Mouse (Mus musculus) frontal cortex, postnatal 14 days (tissue): ENCODE results near the gene Socs2.

ENCODE experiments used
- DNase-seq, 2 experiments: peaks; one replicate each; pipeline ENCODE4 v3.0.0; 2022; ENCODE audit warnings: low spot score in 2 of 2

The Socs2 gene

DNA sequence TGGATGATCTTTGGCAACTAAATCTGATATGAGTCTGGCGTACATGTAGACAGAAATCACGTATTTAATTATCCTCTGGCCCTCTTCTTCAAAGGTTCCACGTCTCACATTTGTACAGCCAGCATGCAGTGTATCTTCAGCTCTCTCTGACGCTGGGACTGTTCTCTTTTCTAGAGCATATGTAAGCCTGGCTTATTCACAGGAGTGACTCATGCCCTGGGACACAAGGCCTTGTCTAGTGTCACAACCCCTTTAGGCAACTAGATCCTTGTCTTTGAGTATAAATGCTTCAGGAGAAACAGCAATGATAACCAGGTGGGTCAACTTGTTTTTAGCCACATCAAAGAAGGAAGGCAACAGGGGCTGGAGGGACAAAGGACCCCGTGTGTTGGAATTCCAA, 5.7 kb upstream of the Socs2 start:
- DNase-seq, result no peak

GRCm38 (mm10) chr10:95420284-95420683, 3.3 kb upstream of the Socs2 start:
- no peak for DNase-seq

DNA sequence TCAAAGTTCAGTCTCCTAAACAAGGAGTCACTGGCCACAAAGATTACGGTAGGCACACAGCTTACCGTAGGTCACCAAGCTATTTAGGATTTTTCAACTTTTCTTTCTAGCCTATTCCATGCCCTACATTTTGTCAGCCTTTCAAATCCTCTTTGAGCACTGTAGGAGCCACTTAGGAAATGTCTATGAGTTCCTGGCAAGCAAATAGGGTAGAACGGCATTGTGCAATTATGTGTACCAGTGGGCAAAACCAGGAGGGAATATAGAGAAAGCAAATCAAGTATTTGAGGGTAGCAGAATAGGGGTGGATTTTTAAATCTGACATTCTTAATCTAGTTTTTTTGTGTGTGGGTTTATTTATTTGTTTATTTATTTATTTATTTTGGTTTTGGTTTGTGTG, 2.7 kb upstream of the Socs2 start:
- DNase-seq, result no peak

- no peak for DNase-seq
Observed at GRCm38 (mm10) chr10:95418631-95419030, 1.7 kb upstream of the Socs2 start.

- DNase-seq, result peak in 1 of 2 experiments; percentile 54
Observed at GRCm38 (mm10) chr10:95417496-95418236, 686 bp upstream of the Socs2 start.

GRCm38 (mm10) chr10:95416361-95416684, 657 bp downstream of the Socs2 start:
- DNase-seq, result no peak

DNA sequence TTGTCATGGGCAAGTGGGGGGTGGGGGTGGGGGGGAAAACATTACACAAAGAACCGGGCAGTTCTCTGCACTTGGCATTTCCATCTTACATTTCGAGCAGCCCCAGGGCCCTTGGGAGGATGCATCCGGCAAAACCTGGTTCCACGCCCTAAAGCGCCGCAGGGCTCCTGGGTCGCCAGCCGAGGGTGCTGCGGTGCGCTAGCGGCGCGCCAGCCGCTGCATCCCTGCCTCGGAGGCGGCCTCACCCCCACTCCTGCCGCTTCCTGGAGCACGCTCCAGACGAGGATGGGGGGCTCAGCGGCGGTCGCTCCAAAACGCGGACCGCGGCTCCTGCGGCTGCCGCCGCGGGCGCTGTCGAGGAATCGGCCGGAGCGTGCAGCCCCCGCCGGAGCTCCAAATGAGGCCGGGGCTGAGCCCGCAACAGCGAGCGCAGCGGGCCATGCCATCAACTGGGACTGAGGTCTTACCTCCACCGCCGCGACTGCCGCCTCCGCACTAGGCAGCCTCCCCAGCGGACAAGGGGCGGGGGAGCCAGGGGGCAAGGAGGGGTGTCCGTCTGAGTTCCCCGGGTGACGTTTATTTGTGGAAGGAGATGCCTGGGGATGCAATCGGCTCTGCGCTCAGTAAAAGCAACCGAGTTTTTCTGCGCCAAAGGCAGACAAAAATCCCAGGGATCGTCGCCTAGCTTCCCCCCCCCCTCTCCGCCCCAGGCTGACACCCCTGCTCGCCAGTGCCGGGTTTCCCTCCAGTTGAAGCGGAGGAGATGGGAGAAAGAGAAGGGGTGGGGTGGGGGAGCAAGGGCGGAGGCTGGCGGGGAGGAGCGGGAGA, 1.2 kb downstream of the Socs2 start:
- peak in 1 of 2 experiments; percentile 44 for DNase-seq

GRCm38 (mm10) chr10:95415159-95415532, 1.8 kb downstream of the Socs2 start:
- DNase-seq, result no peak

DNA sequence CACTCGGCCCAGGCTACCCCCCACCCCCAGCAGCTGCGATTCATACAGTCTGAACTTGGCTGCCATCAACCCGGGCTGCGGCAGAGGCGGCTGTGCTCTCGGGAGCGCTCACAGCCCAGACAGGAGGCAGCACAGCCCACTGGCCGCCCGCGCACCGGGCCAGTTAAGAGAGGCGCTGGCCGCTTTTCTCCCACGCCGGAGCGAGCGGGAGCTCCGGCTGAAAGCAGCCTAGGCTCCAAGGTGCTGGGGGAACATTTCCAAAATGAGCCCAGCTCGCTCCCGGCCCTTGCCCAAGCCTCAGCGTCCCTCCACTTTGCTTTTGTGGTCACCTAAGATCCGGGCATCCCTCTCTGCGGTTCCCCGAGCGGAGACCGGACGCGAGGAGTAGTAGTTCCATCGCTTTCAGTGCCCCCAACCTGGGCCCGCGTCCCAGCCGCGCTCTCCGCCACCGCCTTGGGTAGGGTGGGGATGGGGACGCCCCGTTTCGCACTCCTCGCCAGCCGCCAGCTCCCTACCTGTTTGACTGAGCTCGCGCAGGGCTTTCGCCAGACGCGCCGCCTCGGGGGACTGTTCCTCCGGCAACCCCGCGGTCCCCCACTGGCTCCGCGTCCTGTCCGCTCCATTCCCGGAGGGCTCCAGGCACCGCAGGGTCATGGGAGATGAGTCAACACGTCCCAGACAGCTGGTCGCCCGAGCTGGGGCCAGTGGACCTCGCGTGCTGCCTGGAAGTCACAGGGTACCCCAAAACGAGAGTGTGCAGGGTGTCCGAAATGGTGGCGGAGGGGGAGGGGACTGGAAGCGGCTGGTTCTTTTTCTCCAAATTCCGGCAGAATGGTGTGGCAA, 2.4 kb downstream of the Socs2 start:
- DNase-seq, result peak in 1 of 2 experiments; percentile 18

- DNase-seq, result no peak
Observed at GRCm38 (mm10) chr10:95411139-95411538, 5.8 kb downstream of the Socs2 start.

GRCm38 (mm10) chr10:95410709-95411108, 6.3 kb downstream of the Socs2 start:
- DNase-seq, result no peak

GRCm38 (mm10) chr10:95410209-95410608, 6.8 kb downstream of the Socs2 start:
- no peak for DNase-seq

GRCm38 (mm10) chr10:95409149-95409548, 7.8 kb downstream of the Socs2 start:
- DNase-seq, result no peak

DNA sequence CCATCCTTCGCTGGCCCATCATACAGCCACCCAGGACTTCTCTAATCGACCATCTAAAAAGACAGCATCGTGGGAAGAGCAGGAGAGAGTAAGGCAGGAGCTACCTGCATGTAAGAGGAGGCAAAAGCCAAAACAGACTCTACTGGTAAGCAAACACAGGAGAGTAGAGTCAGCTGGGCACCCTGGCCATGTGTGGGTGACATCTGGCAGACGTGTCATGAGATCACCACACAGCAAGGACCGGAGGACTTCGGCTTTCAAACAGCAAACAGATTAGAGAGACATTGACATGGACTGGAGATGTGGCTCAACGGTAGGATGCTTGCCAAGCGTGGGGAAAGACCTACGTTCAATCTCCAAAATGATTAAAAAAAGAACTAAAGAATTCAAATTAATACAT, 8.5 kb downstream of the Socs2 start:
- DNase-seq, result no peak

DNA sequence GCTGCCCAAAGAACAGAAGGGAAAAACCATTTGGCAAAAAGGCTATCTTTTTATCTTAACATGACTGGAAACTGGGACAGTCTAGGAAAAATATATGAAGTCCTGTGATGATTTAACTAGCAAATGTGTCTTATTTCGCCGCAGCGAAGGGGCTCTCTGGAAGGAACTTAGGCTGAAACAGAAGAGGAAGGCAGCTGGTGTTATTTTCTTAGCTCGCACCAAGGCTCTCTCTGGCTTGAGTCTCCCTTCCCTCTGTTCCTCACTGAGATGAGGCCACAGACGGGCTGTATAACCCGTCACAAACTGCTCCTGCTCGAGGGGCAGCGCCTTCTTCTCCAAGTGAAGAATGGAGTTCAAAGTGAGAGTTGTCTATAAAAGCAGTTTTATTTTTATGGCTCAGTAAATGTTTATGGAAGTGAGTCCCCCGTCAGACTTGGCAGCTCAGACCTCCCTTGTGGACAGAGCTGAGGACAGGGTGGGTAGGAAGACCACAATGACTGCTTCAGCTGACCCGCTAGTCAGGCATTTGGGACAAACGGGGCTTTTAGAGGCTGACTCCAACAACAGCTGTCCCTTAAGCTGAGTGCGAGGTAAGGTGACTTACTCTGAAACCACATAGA, 9.3 kb downstream of the Socs2 start:
- DNase-seq, result no peak

DNA sequence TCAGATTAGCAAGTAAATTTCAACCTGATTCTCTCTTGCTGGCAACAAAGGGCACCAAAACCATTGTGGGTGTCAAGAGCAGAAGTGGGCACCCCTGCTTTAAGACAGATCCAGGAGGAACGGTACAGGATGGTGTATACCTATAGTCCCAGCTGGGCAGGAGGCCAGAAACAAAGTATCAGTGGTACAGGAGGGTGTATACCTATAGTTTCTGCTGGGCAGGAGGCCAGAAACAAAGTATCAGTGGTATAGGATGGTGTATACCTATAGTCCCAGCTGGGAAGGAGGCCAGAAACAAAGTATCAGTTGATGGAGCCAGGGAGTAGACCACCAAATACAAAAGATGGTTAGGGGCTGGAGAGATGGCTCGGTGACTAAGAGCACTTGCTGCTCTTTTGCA, 12.2 kb downstream of the Socs2 start:
- DNase-seq, result no peak

GRCm38 (mm10) chr10:95399689-95400354, 17.2 kb downstream of the Socs2 start:
- no peak for DNase-seq

DNA sequence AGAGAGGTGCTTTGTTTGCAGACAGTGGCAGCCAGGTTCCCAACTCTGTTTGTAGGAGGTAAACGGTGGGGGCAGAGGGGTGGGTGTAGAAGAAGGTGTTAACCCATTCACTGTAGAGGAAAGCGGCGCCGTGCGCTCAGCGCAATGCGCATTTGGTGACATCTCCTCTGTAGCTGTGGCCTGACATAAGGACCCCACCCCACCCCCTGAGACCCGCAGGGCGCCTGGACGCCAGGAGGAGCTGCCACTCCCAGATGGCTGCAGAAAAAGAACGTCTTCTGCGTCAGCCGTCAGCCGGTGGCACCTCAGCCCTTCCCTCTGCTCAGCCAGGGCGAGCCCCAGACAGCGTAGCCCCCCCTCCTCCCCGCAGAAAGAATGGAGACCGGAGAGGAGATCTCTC, 18.5 kb downstream of the Socs2 start:
- DNase-seq, result no peak

DNA sequence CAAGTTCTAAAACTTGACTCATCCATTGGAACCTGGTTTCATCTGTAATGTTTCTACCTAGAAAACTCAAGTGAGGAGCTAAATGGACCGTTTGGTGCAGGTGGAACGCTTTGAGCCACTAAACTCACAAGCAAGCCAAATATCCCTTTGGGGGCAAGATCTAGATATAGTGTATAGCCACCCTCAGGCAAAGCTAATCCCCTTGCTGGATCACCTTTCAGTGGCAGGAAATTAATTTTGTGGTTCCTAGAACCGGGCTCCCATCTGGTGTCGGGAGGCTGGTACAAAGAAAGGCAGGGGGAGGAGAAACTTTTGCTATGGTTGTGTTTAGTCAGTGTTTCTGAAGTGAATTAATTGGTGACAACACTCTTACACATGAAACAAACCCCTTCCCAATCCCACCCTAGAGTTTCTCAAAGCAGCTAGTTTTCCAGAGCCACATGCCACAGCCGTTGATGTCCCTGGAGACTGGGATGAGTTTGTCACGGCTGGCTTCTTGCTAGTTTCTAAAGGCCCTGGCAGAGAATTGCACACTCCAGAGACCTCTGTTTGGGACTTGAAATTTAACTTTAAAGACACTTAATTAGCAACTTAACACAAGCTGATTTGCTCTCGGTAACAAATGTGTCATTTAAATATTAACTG, 19.7 kb downstream of the Socs2 start:
- no peak for DNase-seq

- no peak for DNase-seq
Observed at GRCm38 (mm10) chr10:95396356-95396755, 20.6 kb downstream of the Socs2 start.
